Mouse (Mus musculus) limb, embryonic 14.5 days (tissue): ENCODE measurements around the gene Cers6. TPM values are rescaled to one million over a fixed set of nuclear protein-coding genes. Genes with fewer than 3 reads are reported as not detected.
A peak's percentile ranks its signal among the peaks of the same experiment; 100 is the strongest.

ENCODE experiments used
- ATAC-seq: fragments of 200-750 bp; cut with Nextera tagmentation; 2 replicates; pipeline ENCODE4 v1.8.0; 2017; ENCODE audit warnings: low read depth, moderate number of reproducible peaks, moderate TSS enrichment; ENCODE audit not compliant: low FRiP score
- DNase-seq: peaks from one replicate; pipeline ENCODE4 v3.0.0-alpha.2; 2015; ENCODE audit warnings: low spot score
- H3K27ac ChIP-seq: fragments of 300-500 bp; sonication (generic); replicated peaks from 2 replicates; pipeline ENCODE4 v1.5.1; 2014; ENCODE audit warnings: low read depth, mild to moderate bottlenecking, low read length, moderate library complexity, mixed read lengths
- H3K27me3 ChIP-seq: fragments of 300-500 bp; sonication (generic); 2 replicates; pipeline ENCODE4 v1.6.1; 2014; ENCODE audit warnings: low read length, mixed read lengths; ENCODE audit not compliant: control insufficient read depth, insufficient read depth
- H3K36me3 ChIP-seq: fragments of 300-500 bp; sonication (generic); 2 replicates; pipeline ENCODE4 v1.6.1; 2014; ENCODE audit warnings: mild to moderate bottlenecking, low read length, moderate library complexity, mixed read lengths; ENCODE audit not compliant: control insufficient read depth, insufficient read depth
- H3K4me1 ChIP-seq: fragments of 300-500 bp; sonication (generic); 2 replicates; pipeline ENCODE4 v1.6.1; 2014; ENCODE audit warnings: antibody characterized with exemption, low read length, mixed read lengths; ENCODE audit not compliant: control insufficient read depth, insufficient read depth
- H3K4me2 ChIP-seq: fragments of 300-500 bp; sonication (generic); replicated peaks from 2 replicates; pipeline ENCODE4 v1.6.1; 2014; ENCODE audit warnings: low read depth, mild to moderate bottlenecking, low read length, moderate library complexity; ENCODE audit not compliant: severe bottlenecking
- H3K4me3 ChIP-seq: fragments of 300-500 bp; sonication (generic); replicated peaks from 2 replicates; pipeline ENCODE4 v1.5.1; 2014; ENCODE audit warnings: low read length
- H3K9ac ChIP-seq: fragments of 300-500 bp; sonication (generic); 2 replicates; pipeline ENCODE4 v1.6.1; 2014; ENCODE audit warnings: mild to moderate bottlenecking, low read depth, low read length, moderate library complexity; ENCODE audit not compliant: severe bottlenecking
- H3K9me3 ChIP-seq: fragments of 300-500 bp; sonication (generic); 2 replicates; pipeline ENCODE4 v1.6.1; 2016; ENCODE audit warnings: low read length; ENCODE audit not compliant: control insufficient read depth
- POLR2A ChIP-seq: fragments of 200-500 bp; IDR thresholded peaks from 2 replicates; pipeline ENCODE4 v1.8.0; 2012; ENCODE audit warnings: inconsistent platforms, mild to moderate bottlenecking, moderate library complexity, borderline replicate concordance; ENCODE audit not compliant: insufficient read depth, insufficient read length; ENCODE audit errors: extremely low read depth
- WGBS: fragments of 180-500 bp; shearing (Covaris S2); extraction: QIAGEN DNeasy Blood & Tissue Kit; methylation state at CpG from one replicate; pipeline ENCODE4 v1.1.7; 2014; 5-methylcytosine and 5-hydroxymethylcytosine counted together
- polyA plus RNA-seq, 2 experiments: library from polyadenylated mRNA; depleted of rRNA in 1 of 2; stranded (reverse) in 1 of 2; unstranded in 1 of 2; fragments of >200 nt; fragmentation: Nextera tagmentation in 1 of 2; extraction: Ambion mirVana in 1 of 2; gene quantifications; 2 replicates each; pipeline versions ENCODE4 v1.2.1 to v1.2.3; 2012 to 2014

Cers6 gene
- polyA plus RNA-seq, 2 experiments, result 10.7 to 30.9 TPM

- WGBS, result 7% methylated on average over 15 of the region's 15 CpGs
- no peak for ATAC-seq
- no peak for TF ChIP-seq POLR2A
- Histone ChIP-seq H3K27ac (no peak overlapping the region), H3K9me3 (no peaks in the 10 kb centered on the region), H3K27me3 (no peaks in the 10 kb centered on the region), H3K36me3 (no peaks in the 10 kb centered on the region), H3K4me3 (peak overlapping the region; percentile 83), H3K4me1 (peaks cover 4% of the 10 kb centered on the region; the same call in 1 of the 2 replicates), H3K4me2 (peak overlapping the region; percentile 85), H3K9ac (peak overlapping the region; percentile 76)
- no peak for DNase-seq
Observed at GRCm38 (mm10) chr2:68862464-68863266, 1.4 kb downstream of the Cers6 start.

DNA sequence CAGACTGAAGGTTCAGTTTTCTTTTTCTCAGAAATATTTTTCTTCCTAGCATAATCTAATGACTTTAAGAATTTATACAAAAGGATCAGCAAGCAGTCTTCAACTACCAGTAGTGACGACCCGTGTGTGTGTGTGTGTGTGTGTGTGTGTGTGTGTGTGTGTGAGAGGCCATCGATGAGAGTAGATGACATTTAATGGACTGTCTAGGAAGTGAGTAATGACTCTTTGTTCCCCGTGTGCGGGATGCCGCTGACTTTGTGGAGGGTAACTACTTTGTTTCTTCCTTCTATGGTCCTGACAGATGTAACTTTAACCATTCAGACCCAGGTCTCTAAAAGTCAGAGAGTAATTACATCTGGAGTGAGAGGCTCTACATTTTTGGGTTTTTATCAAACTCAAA lies 2.3 kb downstream of the Cers6 start:
- WGBS, result 23% methylated on average over 6 of the region's 6 CpGs
- Histone ChIP-seq H3K4me3 (peak overlapping the region; percentile 83; the same call in 1 of the 2 replicates), H3K9me3 (no peaks in the 10 kb centered on the region), H3K27ac (no peak overlapping the region), H3K27me3 (no peaks in the 10 kb centered on the region), H3K9ac (no peak overlapping the region), H3K4me2 (peak overlapping the region; percentile 85), H3K36me3 (no peaks in the 10 kb centered on the region), H3K4me1 (peaks cover 4% of the 10 kb centered on the region; the same call in 1 of the 2 replicates)
- ATAC-seq (no peak), DNase-seq (no peak)
- no peak for TF ChIP-seq POLR2A

DNA sequence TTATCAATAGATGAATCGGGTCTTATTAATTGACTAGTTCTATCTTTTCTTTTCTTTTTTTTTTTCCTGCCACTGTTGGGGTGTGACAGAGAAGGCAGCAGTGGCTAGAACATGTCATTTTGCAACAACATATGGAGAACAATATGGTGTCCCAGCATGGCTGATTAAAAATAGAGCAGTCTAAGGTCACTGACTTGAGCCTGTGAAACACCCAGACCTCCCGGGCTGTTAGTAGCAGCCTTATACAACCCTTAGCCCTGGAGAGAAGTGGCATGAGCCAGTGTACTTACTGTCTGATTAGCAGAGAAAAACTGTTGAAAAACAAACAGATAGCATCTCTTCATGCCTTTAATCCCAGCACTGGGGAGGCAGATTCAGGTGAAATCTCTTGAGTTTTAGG lies 3.1 kb downstream of the Cers6 start:
- WGBS, result 80% methylated on average over 2 of the region's 2 CpGs

DNA sequence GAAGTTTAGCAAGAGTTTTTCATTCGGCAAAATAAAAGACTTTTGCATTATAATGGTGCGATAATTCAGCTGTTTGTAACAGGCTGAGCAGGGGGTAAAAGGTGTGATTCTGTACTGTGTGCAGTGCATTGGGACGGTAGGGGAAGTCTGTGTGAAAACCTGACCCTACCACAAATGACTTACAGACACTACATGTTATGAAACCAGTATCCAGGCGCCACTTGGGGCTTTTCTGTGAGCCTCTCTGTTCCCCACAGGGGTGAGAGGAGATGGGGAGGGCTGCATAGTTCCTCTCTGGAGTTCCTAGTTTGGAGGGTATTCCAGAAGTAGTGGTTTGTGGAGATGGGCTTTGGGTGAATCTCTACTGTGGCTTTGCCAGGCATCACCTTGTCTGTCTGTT lies 5.9 kb downstream of the Cers6 start:
- WGBS, result 52% methylated on average over 4 of the region's 4 CpGs
- Histone ChIP-seq H3K9ac (no peak overlapping the region), H3K4me2 (no peak overlapping the region), H3K4me1 (no peaks in the 10 kb centered on the region), H3K27me3 (no peaks in the 10 kb centered on the region), H3K4me3 (no peak overlapping the region), H3K36me3 (no peaks in the 10 kb centered on the region), H3K9me3 (no peaks in the 10 kb centered on the region), H3K27ac (no peak overlapping the region)
- ATAC-seq, result no peak
- DNase-seq, result no peak
- no peak for TF ChIP-seq POLR2A

More for the DNA sequence above, 3.1 kb downstream of the Cers6 start:
- DNase-seq, result no peak
- H3K4me2 ChIP-seq, result no peak overlapping the region
- TF ChIP-seq POLR2A, result no peak
- ATAC-seq, result no peak
- H3K27me3 ChIP-seq, result no peaks in the 10 kb centered on the region
- no peaks in the 10 kb centered on the region for H3K36me3 ChIP-seq
- H3K9ac ChIP-seq, result no peak overlapping the region
- no peaks in the 10 kb centered on the region for H3K9me3 ChIP-seq
- H3K27ac ChIP-seq, result no peak overlapping the region
- no peak overlapping the region for H3K4me3 ChIP-seq
- peaks cover 4% of the 10 kb centered on the region; the same call in 1 of the 2 replicates for H3K4me1 ChIP-seq

GRCm38 (mm10) chr2:68870999-68871780 lies 9.9 kb downstream of the Cers6 start:
- Histone ChIP-seq H3K9me3 (no peaks in the 10 kb centered on the region), H3K9ac (no peak overlapping the region), H3K27ac (no peak overlapping the region), H3K4me3 (no peak overlapping the region), H3K36me3 (no peaks in the 10 kb centered on the region), H3K4me1 (0 out of 2 replicates have a peak, but pooled peaks cover 8% of the 10 kb centered on the region), H3K27me3 (no peaks in the 10 kb centered on the region), H3K4me2 (no peak overlapping the region)
- DNase-seq (no peak), ATAC-seq (no peak)
- WGBS, result 83% methylated on average over 17 of the region's 17 CpGs
- TF ChIP-seq POLR2A, result no peak
